Mouse (Mus musculus): ENCODE data around the gene Gm45785. TPM values are rescaled to one million over a fixed set of nuclear protein-coding genes. Genes with fewer than 3 reads are reported as not detected.

Gene Gm45785
- polyA plus RNA-seq, 1 experiment, result not detected

DNA sequence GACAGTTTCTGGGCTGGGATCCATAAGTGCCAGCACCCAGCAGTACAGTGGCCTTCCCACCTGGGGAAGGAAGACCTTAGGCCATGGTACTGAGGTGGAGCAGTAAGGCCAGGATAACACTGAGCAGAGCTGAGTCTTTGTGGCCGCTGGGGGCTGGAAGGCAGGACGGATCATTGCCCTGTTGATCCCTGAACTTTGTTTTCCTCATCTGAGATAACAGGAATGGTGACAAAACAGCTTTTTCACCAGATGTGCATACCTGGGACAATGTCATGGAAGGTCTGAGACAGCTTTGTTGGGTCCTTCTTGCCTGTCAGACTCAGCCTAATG, 20.4 kb downstream of the Gm45785 start:
- Histone ChIP-seq H3K79me2 (ENCODE audit: control insufficient read depth, insufficient read depth) (no peaks in the 10 kb centered on the region), H3K79me3 (ENCODE audit: low read depth) (no peaks in the 10 kb centered on the region), H3K4me3 (ENCODE audit: insufficient read depth, poor library complexity, severe bottlenecking) (no peak overlapping the region), H3K27me3 (ENCODE audit: control insufficient read depth, insufficient read depth, insufficient read length) (no peaks in the 10 kb centered on the region), H3K36me3 (ENCODE audit: control insufficient read depth, insufficient read depth) (no peaks in the 10 kb centered on the region), H3ac (ENCODE audit: control insufficient read depth, insufficient read length, low read depth) (no peak overlapping the region)
- no peak for TF ChIP-seq FOSL1 (IDR thresholded peaks at IDR 0.05; ENCODE audit: insufficient read depth, low read length, poor library complexity, severe bottlenecking)
- TF ChIP-seq USF1 (IDR thresholded peaks at IDR 0.05; ENCODE audit: low read depth), result no peak
- no peak for TF ChIP-seq MYOD1 (IDR thresholded peaks at IDR 0.05; ENCODE audit: control insufficient read depth, insufficient read length, low read depth)
- no peak for TF ChIP-seq CTCF (IDR thresholded peaks at IDR 0.05; ENCODE audit: control insufficient read depth, insufficient read depth, insufficient read length)
- no peak for TF ChIP-seq MAX (IDR thresholded peaks at IDR 0.05)

GRCm38 (mm10) chr7:140834968-140835757, 21.0 kb downstream of the Gm45785 start, which contains the start of gene Urah:
Urah (plus strand) TSS chr7:140835018.
- no peaks in the 10 kb centered on the region for H3K27me3 ChIP-seq (ENCODE audit: control insufficient read depth, insufficient read depth, insufficient read length)
- no peaks in the 10 kb centered on the region for H3K79me3 ChIP-seq (ENCODE audit: low read depth)
- no peaks in the 10 kb centered on the region for H3K36me3 ChIP-seq (ENCODE audit: control insufficient read depth, insufficient read depth)
- H3K79me2 ChIP-seq (ENCODE audit: control insufficient read depth, insufficient read depth), result no peaks in the 10 kb centered on the region
- H3K4me3 ChIP-seq (ENCODE audit: insufficient read depth, poor library complexity, severe bottlenecking), result no peak within 1 kb of the TSS
- no peak for TF ChIP-seq CTCF (IDR thresholded peaks at IDR 0.05; ENCODE audit: control insufficient read depth, insufficient read depth, insufficient read length)
- TF ChIP-seq FOSL1 (IDR thresholded peaks at IDR 0.05; ENCODE audit: insufficient read depth, low read length, poor library complexity, severe bottlenecking), result no peak
- TF ChIP-seq MYOD1 (IDR thresholded peaks at IDR 0.05; ENCODE audit: control insufficient read depth, insufficient read length, low read depth), result no peak
- no peak for TF ChIP-seq MYOG (IDR thresholded peaks at IDR 0.05; ENCODE audit: control insufficient read depth, extremely low read depth, insufficient read length)
- no peak for TF ChIP-seq MAX (IDR thresholded peaks at IDR 0.05)
- TF ChIP-seq CEBPB (IDR thresholded peaks at IDR 0.05; ENCODE audit: low read depth), result no peak
- TF ChIP-seq USF1 (IDR thresholded peaks at IDR 0.05; ENCODE audit: low read depth), result no peak
- H3ac ChIP-seq (ENCODE audit: control insufficient read depth, insufficient read length, low read depth), result no peak within 1 kb of the TSS

- Histone ChIP-seq H3K79me2 (ENCODE audit: control insufficient read depth, insufficient read depth) (no peaks in the 10 kb centered on the region), H3K27me3 (ENCODE audit: control insufficient read depth, insufficient read depth, insufficient read length) (no peaks in the 10 kb centered on the region), H3K4me3 (ENCODE audit: insufficient read depth, poor library complexity, severe bottlenecking) (no peak overlapping the region), H3K79me3 (ENCODE audit: low read depth) (no peaks in the 10 kb centered on the region), H3K36me3 (ENCODE audit: control insufficient read depth, insufficient read depth) (no peaks in the 10 kb centered on the region), H3ac (ENCODE audit: control insufficient read depth, insufficient read length, low read depth) (no peak overlapping the region)
- no peak for TF ChIP-seq MAX (IDR thresholded peaks at IDR 0.05)
- TF ChIP-seq CEBPB (IDR thresholded peaks at IDR 0.05; ENCODE audit: low read depth), result no peak
- TF ChIP-seq MYOD1 (IDR thresholded peaks at IDR 0.05; ENCODE audit: control insufficient read depth, insufficient read length, low read depth), result no peak
- TF ChIP-seq MYOG (IDR thresholded peaks at IDR 0.05; ENCODE audit: control insufficient read depth, extremely low read depth, insufficient read length), result no peak
- TF ChIP-seq CTCF (IDR thresholded peaks at IDR 0.05; ENCODE audit: control insufficient read depth, insufficient read depth, insufficient read length), result no peak
- TF ChIP-seq FOSL1 (IDR thresholded peaks at IDR 0.05; ENCODE audit: insufficient read depth, low read length, poor library complexity, severe bottlenecking), result no peak
- no peak for TF ChIP-seq USF1 (IDR thresholded peaks at IDR 0.05; ENCODE audit: low read depth)
These were observed 22.8 kb downstream of the Gm45785 start for GRCm38 (mm10) chr7:140833341-140833740.

DNA sequence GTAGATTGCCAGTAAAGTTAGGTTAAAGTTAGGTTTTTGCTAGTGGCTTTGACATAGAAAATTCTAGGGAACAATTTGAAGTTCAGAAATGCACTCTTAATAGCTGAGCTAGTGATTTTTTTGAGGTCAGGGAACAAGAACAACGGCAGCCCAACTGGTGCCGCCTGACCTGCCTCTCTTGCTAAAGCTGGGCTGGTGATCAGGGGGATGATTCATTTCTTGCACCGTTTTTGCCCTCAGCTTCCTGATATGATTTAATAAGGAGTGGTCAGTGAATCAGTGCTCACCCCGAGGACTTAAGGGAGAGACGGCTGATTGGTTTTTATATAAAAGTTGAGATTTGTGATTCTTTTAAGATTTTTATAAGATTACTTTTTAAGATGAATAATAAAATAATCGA, 24.7 kb downstream of the Gm45785 start:
- no peak overlapping the region for H3ac ChIP-seq (ENCODE audit: control insufficient read depth, insufficient read length, low read depth)
- H3K4me3 ChIP-seq (ENCODE audit: insufficient read depth, poor library complexity, severe bottlenecking), result no peak overlapping the region
- no peaks in the 10 kb centered on the region for H3K36me3 ChIP-seq (ENCODE audit: control insufficient read depth, insufficient read depth)
- TF ChIP-seq CEBPB (IDR thresholded peaks at IDR 0.05; ENCODE audit: low read depth) (no peak), MAX (IDR thresholded peaks at IDR 0.05) (no peak), USF1 (IDR thresholded peaks at IDR 0.05; ENCODE audit: low read depth) (no peak), CTCF (IDR thresholded peaks at IDR 0.05; ENCODE audit: control insufficient read depth, insufficient read depth, insufficient read length) (no peak), MYOD1 (IDR thresholded peaks at IDR 0.05; ENCODE audit: control insufficient read depth, insufficient read length, low read depth) (no peak), MYOG (IDR thresholded peaks at IDR 0.05; ENCODE audit: control insufficient read depth, extremely low read depth, insufficient read length) (no peak), FOSL1 (IDR thresholded peaks at IDR 0.05; ENCODE audit: insufficient read depth, low read length, poor library complexity, severe bottlenecking) (no peak)
- H3K79me2 ChIP-seq (ENCODE audit: control insufficient read depth, insufficient read depth), result no peaks in the 10 kb centered on the region
- H3K27me3 ChIP-seq (ENCODE audit: control insufficient read depth, insufficient read depth, insufficient read length), result no peaks in the 10 kb centered on the region
- H3K79me3 ChIP-seq (ENCODE audit: low read depth), result no peaks in the 10 kb centered on the region

DNA sequence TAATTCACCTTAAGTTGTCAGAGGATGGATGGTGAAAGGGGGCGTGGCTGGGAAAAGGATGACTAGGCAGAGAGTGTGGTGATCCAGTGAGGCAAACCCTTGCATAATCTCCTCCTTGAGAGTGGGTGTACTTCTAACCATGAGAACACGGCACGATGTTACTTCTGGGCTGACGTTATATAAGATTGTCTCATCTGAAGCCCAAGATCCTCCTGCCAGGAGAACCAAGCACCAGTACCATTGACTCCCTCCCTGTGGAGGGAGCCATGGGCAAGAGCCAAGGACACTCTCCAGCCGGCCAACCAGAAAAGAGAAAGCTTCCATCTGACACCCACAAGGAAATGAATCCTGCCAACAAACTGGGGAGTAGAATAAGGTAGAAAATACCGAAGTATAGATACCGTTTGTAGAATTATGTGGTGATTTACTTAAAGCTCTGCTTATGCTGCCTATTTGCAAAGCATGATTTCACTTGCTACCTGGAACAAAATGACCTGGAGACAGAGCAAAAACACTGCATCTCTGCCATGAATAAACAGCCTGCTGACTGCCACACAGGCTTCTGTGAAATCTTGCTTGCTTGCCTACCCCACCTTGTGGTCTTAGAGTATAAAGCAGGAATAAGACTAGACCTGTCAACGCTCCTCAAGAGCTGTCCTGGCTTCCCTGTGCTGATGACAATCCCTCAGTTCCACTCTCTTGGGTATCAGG, 27.8 kb downstream of the Gm45785 start:
- Histone ChIP-seq H3ac (ENCODE audit: control insufficient read depth, insufficient read length, low read depth) (no peak overlapping the region), H3K27me3 (ENCODE audit: control insufficient read depth, insufficient read depth, insufficient read length) (no peaks in the 10 kb centered on the region), H3K36me3 (ENCODE audit: control insufficient read depth, insufficient read depth) (no peaks in the 10 kb centered on the region), H3K79me3 (ENCODE audit: low read depth) (no peaks in the 10 kb centered on the region), H3K4me3 (ENCODE audit: insufficient read depth, poor library complexity, severe bottlenecking) (no peak overlapping the region), H3K79me2 (ENCODE audit: control insufficient read depth, insufficient read depth) (no peaks in the 10 kb centered on the region)
- TF ChIP-seq CTCF (IDR thresholded peaks at IDR 0.05; ENCODE audit: control insufficient read depth, insufficient read depth, insufficient read length) (no peak), MYOD1 (IDR thresholded peaks at IDR 0.05; ENCODE audit: control insufficient read depth, insufficient read length, low read depth) (no peak), MAX (IDR thresholded peaks at IDR 0.05) (no peak), FOSL1 (IDR thresholded peaks at IDR 0.05; ENCODE audit: insufficient read depth, low read length, poor library complexity, severe bottlenecking) (no peak), CEBPB (IDR thresholded peaks at IDR 0.05; ENCODE audit: low read depth) (no peak), MYOG (IDR thresholded peaks at IDR 0.05; ENCODE audit: control insufficient read depth, extremely low read depth, insufficient read length) (no peak), USF1 (IDR thresholded peaks at IDR 0.05; ENCODE audit: low read depth) (no peak)
